Mouse (Mus musculus) olfactory bulb, adult 2 months (tissue): ENCODE measurements at regions not wholly inside any gene's neighbourhood (a gene's known extent, or its start where the extent isn't known, plus 50 kb on each side); places are given as distances from the start of the nearest gene placed in this dataset.

ENCODE experiments used
- CTCF ChIP-seq: fragments of 200-500 bp; IDR thresholded peaks from 2 replicates; pipeline ENCODE4 v1.5.1; 2012; ENCODE audit warnings: low read depth, mild to moderate bottlenecking, low read length, moderate library complexity; ENCODE audit not compliant: insufficient read depth
- POLR2A ChIP-seq: fragments of 200-500 bp; IDR thresholded peaks from 2 replicates; pipeline ENCODE4 v1.6.1; 2012; ENCODE audit warnings: mild to moderate bottlenecking, low read depth, low read length, moderate library complexity; ENCODE audit not compliant: insufficient read depth

- TF ChIP-seq CTCF (no peak), POLR2A (no peak)
These were observed 57.2 kb upstream of the Cav2 start for GRCm38 (mm10) chr6:17223744-17224143.
